Comparison of ENCODE assay signal across 16 mouse cellular contexts in the genomic region with DNA sequence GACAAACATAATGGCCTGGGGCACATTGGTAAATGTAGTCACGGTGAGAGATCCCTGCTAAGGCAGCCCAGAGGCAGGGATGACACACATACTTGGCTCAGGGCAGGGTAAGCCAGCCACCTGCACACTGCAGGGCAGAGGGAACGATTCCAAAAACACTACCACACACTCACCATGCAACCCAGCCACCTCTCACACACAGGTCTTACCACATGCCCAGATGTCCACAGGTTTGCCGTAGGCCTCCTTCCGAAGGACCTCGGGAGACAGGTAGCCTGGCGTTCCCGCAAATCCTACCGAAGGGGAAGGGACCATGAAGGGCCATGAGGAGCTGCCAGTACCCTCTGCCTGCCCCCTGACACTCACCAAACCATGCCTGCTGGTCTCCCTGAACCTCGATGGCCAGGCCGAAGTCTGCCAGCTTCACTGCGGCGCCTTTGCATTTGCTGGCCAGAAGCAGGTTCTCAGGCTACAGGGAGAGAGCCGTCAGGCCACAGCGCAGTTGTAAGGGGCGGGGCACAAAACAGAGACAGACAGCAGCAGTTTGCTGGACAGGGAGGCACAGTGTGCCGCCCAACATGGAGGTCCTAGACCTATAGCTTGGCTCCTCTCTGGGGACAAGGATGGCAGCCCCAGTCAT. TPM values are rescaled to one million over a fixed set of nuclear protein-coding genes. Genes with fewer than 3 reads are reported as not detected.
DNase-seq lines count a peak whose midpoint lies in the region; TF ChIP-seq lines count a peak whose summit lies in the region.
"Had no signal": no experiment of that assay in that cellular context is flagged by ENCODE, and none has a peak within 500 bp of the region (broad histone marks: within the 10 kb centered on the region; RNA-seq: fewer than 3 reads in every experiment).

No protein-coding gene starts in this region.

- intact Hi-C loops in gastrocnemius, postnatal 36 days (cut with DNase I), result loop anchor here (5.0 kb wide), 1 partner anchor 272 kb away; no protein-coding TSS in a partner anchor

- no peak for TF ChIP-seq CTCF in layer of hippocampus, adult 2 months (conservative IDR thresholded peaks at IDR 0.05)

- DNase-seq in cerebellum, adult 11-12 months, result peak; percentile 75
- DNase-seq in cerebellum, adult 8-10 months, result no peak
- DNase-seq in layer of hippocampus, adult 2 months (ENCODE audit: low spot score in 2 of 2), result no peak
- no peak for DNase-seq in layer of hippocampus, adult 11-12 months (ENCODE audit: low spot score)
- DNase-seq in cerebellum, adult 9-10 months, result peak; percentile 79
- DNase-seq in cerebellum, postnatal 25 days, result peak; percentile 68 to 69
- no peak for DNase-seq in gastrocnemius, postnatal 36 days
- DNase-seq: heart, adult 11 months had no signal

- H3K4me3 ChIP-seq in layer of hippocampus, adult 2 months, result no peak overlapping the region
- H3K4me3 ChIP-seq: forebrain, embryonic 10.5 days; forebrain, embryonic 13.5 days; hindbrain, embryonic 12.5 days; hindbrain, embryonic 15.5 days had no signal

- peak overlapping the region; percentile 68 for H3K27ac ChIP-seq in layer of hippocampus, adult 2 months
- H3K27ac ChIP-seq: forebrain, embryonic 10.5 days; forebrain, embryonic 13.5 days; hindbrain, embryonic 12.5 days; hindbrain, embryonic 15.5 days had no signal

RNA-seq across cellular contexts. Expression of a gene that starts 34.6 kb away (rescaled TPM):
- total RNA-seq in layer of hippocampus, adult 2 months (2021), result 10 to 100 TPM; 63.4 to 71.4 TPM
- 10 to 100 TPM; 36.7 to 38.5 TPM for total RNA-seq in gastrocnemius, postnatal 36 days (2021)

RNA-seq across cellular contexts. Expression of a gene that starts 40.2 kb away (rescaled TPM):
- 1 to 10 TPM; 2.4 to 3.3 TPM for total RNA-seq in layer of hippocampus, adult 2 months (2021)
- total RNA-seq in gastrocnemius, postnatal 36 days (2021), result 10 to 100 TPM in 1 of 2 experiments, 1 to 10 TPM in 1; 5.1 to 10.1 TPM
- total RNA-seq: gastrocnemius, postnatal 10 days; gastrocnemius, postnatal 4 days; hematopoietic stem cell, adult 5-6 weeks; MEL had no signal

Comparison
In these comparisons a context has a peak if more than half of its experiments do, and no peak if none do; other contexts are left out.
1. DNase-seq: peak in cerebellum, adult 11-12 months (single experiment), cerebellum, adult 9-10 months (single experiment) and cerebellum, postnatal 25 days (2 of 2); none in cerebellum, adult 8-10 months (single experiment), layer of hippocampus, adult 2 months (0 of 2), layer of hippocampus, adult 11-12 months (single experiment) and gastrocnemius, postnatal 36 days (0 of 2).